ENCODE assay signal across 8 mouse cellular contexts in genomic region chr11:78952467-78952866, GRCm38 (mm10). TPM values are rescaled to one million over a fixed set of nuclear protein-coding genes. Genes with fewer than 3 reads are reported as not detected.
DNase-seq lines count a peak whose midpoint lies in the region; ATAC-seq lines count a peak whose summit lies in the region.

No protein-coding gene starts in this region.

- no peak for ATAC-seq in kidney, embryonic 15.5 days (replicated peaks; ENCODE audit: low FRiP score)
- no peak for ATAC-seq in neural tube, embryonic 15.5 days (ENCODE audit: low FRiP score)

- H3K36me3 ChIP-seq in kidney, embryonic 15.5 days: no peaks in the 10 kb centered on the region
- H3K36me3 ChIP-seq in forebrain, embryonic 10.5 days (replicated peaks): no peaks in the 10 kb centered on the region
- no peaks in the 10 kb centered on the region for H3K36me3 ChIP-seq in neural tube, embryonic 15.5 days

- no peak for DNase-seq in kidney, adult 11 months
- DNase-seq in R1 (ENCODE audit: low read depth, low spot score): peak; percentile 83
- peak; percentile 42 for DNase-seq in forebrain, embryonic 10.5 days (ENCODE audit: extremely low spot score, low spot score)
- DNase-seq in kidney, postnatal 4 days: peak; percentile 88
- DNase-seq in left cerebral cortex, postnatal 36 days (ENCODE audit: low spot score in 2 of 2): no peak
- DNase-seq in left cerebral cortex, postnatal 25 days (ENCODE audit: low spot score in 2 of 2): no peak

- H3K27me3 ChIP-seq in kidney, embryonic 15.5 days: peaks cover 29% of the 10 kb centered on the region
- peaks cover 44% of the 10 kb centered on the region for H3K27me3 ChIP-seq in forebrain, embryonic 10.5 days (ENCODE audit: poor library complexity, severe bottlenecking)
- peaks cover 43% of the 10 kb centered on the region for H3K27me3 ChIP-seq in neural tube, embryonic 15.5 days (replicated peaks)

- no peak overlapping the region for H3K4me3 ChIP-seq in kidney, embryonic 15.5 days (replicated peaks)
- peak overlapping the region; percentile 30 for H3K4me3 ChIP-seq in forebrain, embryonic 10.5 days
- H3K4me3 ChIP-seq in neural tube, embryonic 15.5 days (replicated peaks): peak overlapping the region; percentile 26

- peaks cover 3% of the 10 kb centered on the region; the same call in 1 of the 2 replicates for H3K4me1 ChIP-seq in kidney, embryonic 15.5 days
- H3K4me1 ChIP-seq in forebrain, embryonic 10.5 days: peaks cover 6% of the 10 kb centered on the region
- peaks cover 6% of the 10 kb centered on the region for H3K4me1 ChIP-seq in neural tube, embryonic 15.5 days

- 7% methylated on average over 17 of the region's 17 CpGs for WGBS in kidney, embryonic 15.5 days
- 6% methylated on average over 17 of the region's 17 CpGs for WGBS in forebrain, embryonic 10.5 days
- WGBS in neural tube, embryonic 15.5 days: 6% methylated on average over 17 of the region's 17 CpGs

- H3K4me2 ChIP-seq in kidney, embryonic 15.5 days: peak overlapping the region; percentile 39
- peak overlapping the region; percentile 55 for H3K4me2 ChIP-seq in neural tube, embryonic 15.5 days

- no peak overlapping the region for H3K9ac ChIP-seq in kidney, embryonic 15.5 days
- H3K9ac ChIP-seq in neural tube, embryonic 15.5 days (replicated peaks): no peak overlapping the region

- no peaks in the 10 kb centered on the region for H3K9me3 ChIP-seq in kidney, embryonic 15.5 days (replicated peaks)
- H3K9me3 ChIP-seq in forebrain, embryonic 10.5 days: no peaks in the 10 kb centered on the region
- H3K9me3 ChIP-seq in neural tube, embryonic 15.5 days (replicated peaks): no peaks in the 10 kb centered on the region

- no peak overlapping the region for H3K27ac ChIP-seq in kidney, embryonic 15.5 days
- H3K27ac ChIP-seq in forebrain, embryonic 10.5 days: no peak overlapping the region
- no peak overlapping the region for H3K27ac ChIP-seq in neural tube, embryonic 15.5 days (replicated peaks)

- intact Hi-C loops in left cerebral cortex, postnatal 36 days (cut with DNase I): no loop called here
- intact Hi-C loops in left cerebral cortex, postnatal 25 days (cut with DNase I): no loop called here

RNA-seq across cellular contexts. Expression of gene Nos2, which starts 31.9 kb away (rescaled TPM):
- polyA plus RNA-seq in kidney, embryonic 15.5 days (2015; fragmentation: Nextera tagmentation; extraction: Ambion mirVana): 2.0 and 2.6 TPM in 2 replicates
- polyA plus RNA-seq in forebrain, embryonic 10.5 days (2016; fragmentation: Nextera tagmentation; extraction: Ambion mirVana): 0.89 and 0.93 TPM in 2 replicates
- polyA plus RNA-seq in neural tube, embryonic 15.5 days (2015; fragmentation: Nextera tagmentation; extraction: Ambion mirVana): 1.0 and 1.3 TPM in 2 replicates
- total RNA-seq in left cerebral cortex, postnatal 36 days (2021): under 1 TPM; 0.18 to 0.20 TPM
- under 1 TPM; 0.48 to 0.66 TPM for total RNA-seq in left cerebral cortex, postnatal 25 days (2021)

RNA-seq across cellular contexts. Expression of gene Lgals9, which starts 32.3 kb away (rescaled TPM):
- 40.5 and 49.9 TPM in 2 replicates for polyA plus RNA-seq in kidney, embryonic 15.5 days (2015; fragmentation: Nextera tagmentation; extraction: Ambion mirVana)
- polyA plus RNA-seq in forebrain, embryonic 10.5 days (2016; fragmentation: Nextera tagmentation; extraction: Ambion mirVana): 2.0 and 2.6 TPM in 2 replicates
- 18.3 and 67.6 TPM in 2 replicates for polyA plus RNA-seq in neural tube, embryonic 15.5 days (2015; fragmentation: Nextera tagmentation; extraction: Ambion mirVana)
- total RNA-seq in left cerebral cortex, postnatal 36 days (2021): 1 to 10 TPM; 4.6 to 5.4 TPM
- total RNA-seq in left cerebral cortex, postnatal 25 days (2021): 1 to 10 TPM; 4.8 to 4.9 TPM

Comparison
In these comparisons a context has a peak if more than half of its experiments do, and no peak if none do; other contexts are left out.
1. DNase-seq: peak in R1 (single experiment), forebrain, embryonic 10.5 days (single experiment) and kidney, postnatal 4 days (2 of 2); none in kidney, adult 11 months (single experiment), left cerebral cortex, postnatal 36 days (0 of 2) and left cerebral cortex, postnatal 25 days (0 of 2).